Mouse (Mus musculus) stomach, embryonic 14.5 days (tissue): ENCODE data around the gene Ndrg2. TPM values are rescaled to one million over a fixed set of nuclear protein-coding genes. Genes with fewer than 3 reads are reported as not detected.
"Not testable (repeated sequence)": the region's sequence is repeated elsewhere in the genome, so short reads cannot be mapped to it uniquely, and the experiment has no call there.

Experiments
- ATAC-seq: fragments of 200-750 bp; cut with Nextera tagmentation; 2 replicates; pipeline ENCODE4 v1.8.0; 2017; ENCODE audit warnings: low read depth, moderate TSS enrichment; ENCODE audit not compliant: insufficient number of reproducible peaks, insufficient read depth, low FRiP score
- H3K27ac ChIP-seq: fragments of 300-500 bp; sonication (generic); 2 replicates; pipeline ENCODE4 v1.5.1; 2014; ENCODE audit warnings: mild to moderate bottlenecking, low read length, moderate library complexity, mixed read lengths
- H3K27me3 ChIP-seq: fragments of 300-500 bp; sonication (generic); 2 replicates; pipeline ENCODE4 v1.6.1; 2014; ENCODE audit warnings: low read length, control low read depth, mixed read lengths; ENCODE audit not compliant: control insufficient read depth, insufficient read depth
- H3K36me3 ChIP-seq: fragments of 300-500 bp; sonication (generic); 2 replicates; pipeline ENCODE4 v1.6.1; 2014; ENCODE audit warnings: mild to moderate bottlenecking, control low read depth, low read length, moderate library complexity, mixed read lengths; ENCODE audit not compliant: control insufficient read depth, insufficient read depth
- H3K4me1 ChIP-seq: fragments of 300-500 bp; sonication (generic); 2 replicates; pipeline ENCODE4 v1.6.1; 2014; ENCODE audit warnings: low read length, control low read depth, mixed read lengths; ENCODE audit not compliant: control insufficient read depth, insufficient read depth
- H3K4me2 ChIP-seq: fragments of 300-500 bp; sonication (generic); replicated peaks from 2 replicates; pipeline ENCODE4 v1.6.1; 2014; ENCODE audit warnings: low read depth, low read length, control low read depth
- H3K4me3 ChIP-seq: fragments of 300-500 bp; sonication (generic); 2 replicates; pipeline ENCODE4 v1.5.1; 2014; ENCODE audit warnings: low read depth, low read length, control low read depth
- H3K9ac ChIP-seq: fragments of 300-500 bp; sonication (generic); replicated peaks from 2 replicates; pipeline ENCODE4 v1.6.1; 2014; ENCODE audit warnings: low read depth, mild to moderate bottlenecking, control low read depth, low read length, moderate library complexity, mixed read lengths
- H3K9me3 ChIP-seq: fragments of 300-500 bp; sonication (generic); 2 replicates; pipeline ENCODE4 v1.6.1; 2016; ENCODE audit warnings: low read depth, low read length, control low read depth; ENCODE audit not compliant: control insufficient read depth
- WGBS: fragments of 180-500 bp; shearing (Covaris S2); extraction: QIAGEN DNeasy Blood & Tissue Kit; methylation state at CpG from one replicate; pipeline ENCODE4 v1.1.7; 2014; 5-methylcytosine and 5-hydroxymethylcytosine counted together
- polyA plus RNA-seq: library from polyadenylated mRNA; unstranded; fragments of >200 nt; fragmentation: Nextera tagmentation; extraction: Ambion mirVana; gene quantifications from 2 replicates; pipeline ENCODE4 v1.2.1, GENCODE M21; 2014

Ndrg2 gene
- polyA plus RNA-seq, 1 experiment from 2014 or later, result 54.6 TPM

DNA sequence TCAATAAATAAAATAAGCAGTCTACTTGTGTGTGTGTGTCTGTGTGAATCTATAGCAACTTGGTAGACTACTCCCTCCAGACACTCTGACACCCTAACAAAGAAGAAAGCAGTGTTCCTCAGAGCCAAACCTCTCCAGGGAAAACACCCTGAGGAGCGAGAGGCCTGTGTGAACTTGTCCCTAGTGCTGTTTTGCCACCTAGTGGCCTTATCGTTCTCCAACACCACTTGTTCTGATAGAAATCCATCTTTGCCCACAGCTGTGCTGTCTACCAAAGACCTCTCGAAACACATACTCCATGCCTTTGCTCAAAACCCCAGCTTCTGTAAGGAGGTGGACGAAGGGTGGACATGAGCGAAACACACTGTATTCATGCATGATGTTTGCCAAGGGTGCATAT lies 16.9 kb upstream of the Ndrg2 start:
- Histone ChIP-seq H3K4me2 (no peak overlapping the region), H3K36me3 (no peaks in the 10 kb centered on the region), H3K9ac (0 out of 2 replicates have a peak overlapping the region, but pooled peaks have one; percentile 7), H3K27me3 (no peaks in the 10 kb centered on the region), H3K27ac (0 out of 2 replicates have a peak overlapping the region, but pooled peaks have one; percentile 61), H3K4me1 (peaks cover 15% of the 10 kb centered on the region; the same call in 1 of the 2 replicates), H3K9me3 (no peaks in the 10 kb centered on the region), H3K4me3 (no peak overlapping the region)
- peak; percentile 81; the same call in 1 of the 2 replicates for ATAC-seq
- 29% methylated on average over 5 of the region's 5 CpGs for WGBS

DNA sequence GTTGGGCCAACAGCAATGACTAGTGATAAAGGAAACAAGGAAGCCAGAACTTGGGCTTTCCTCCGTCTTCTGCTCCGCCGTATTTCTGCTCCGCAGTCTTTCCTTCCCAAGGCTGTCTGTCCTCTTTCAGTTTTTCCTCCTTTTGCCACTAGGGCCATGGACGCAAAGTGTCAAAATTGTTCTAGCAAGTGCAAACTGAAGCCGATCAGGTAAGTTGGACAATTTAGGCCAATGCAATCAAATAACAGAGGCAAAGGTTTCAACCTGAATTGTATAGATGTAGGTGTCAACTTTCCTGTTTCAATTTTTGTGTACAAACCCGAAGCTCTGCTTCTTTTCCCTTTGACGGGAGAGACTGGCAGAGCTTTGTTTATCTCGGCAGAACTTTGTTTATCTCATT lies 16.0 kb upstream of the Ndrg2 start:
- no peak overlapping the region for H3K9ac ChIP-seq
- H3K4me2 ChIP-seq, result no peak overlapping the region
- no peak overlapping the region for H3K4me3 ChIP-seq
- no peaks in the 10 kb centered on the region for H3K27me3 ChIP-seq
- peak overlapping the region; percentile 61 for H3K27ac ChIP-seq
- 44% methylated on average over 9 of the region's 9 CpGs for WGBS
- H3K9me3 ChIP-seq, result no peaks in the 10 kb centered on the region
- no peaks in the 10 kb centered on the region for H3K36me3 ChIP-seq
- peaks cover 15% of the 10 kb centered on the region; the same call in 1 of the 2 replicates for H3K4me1 ChIP-seq
- ATAC-seq, result no peak

DNA sequence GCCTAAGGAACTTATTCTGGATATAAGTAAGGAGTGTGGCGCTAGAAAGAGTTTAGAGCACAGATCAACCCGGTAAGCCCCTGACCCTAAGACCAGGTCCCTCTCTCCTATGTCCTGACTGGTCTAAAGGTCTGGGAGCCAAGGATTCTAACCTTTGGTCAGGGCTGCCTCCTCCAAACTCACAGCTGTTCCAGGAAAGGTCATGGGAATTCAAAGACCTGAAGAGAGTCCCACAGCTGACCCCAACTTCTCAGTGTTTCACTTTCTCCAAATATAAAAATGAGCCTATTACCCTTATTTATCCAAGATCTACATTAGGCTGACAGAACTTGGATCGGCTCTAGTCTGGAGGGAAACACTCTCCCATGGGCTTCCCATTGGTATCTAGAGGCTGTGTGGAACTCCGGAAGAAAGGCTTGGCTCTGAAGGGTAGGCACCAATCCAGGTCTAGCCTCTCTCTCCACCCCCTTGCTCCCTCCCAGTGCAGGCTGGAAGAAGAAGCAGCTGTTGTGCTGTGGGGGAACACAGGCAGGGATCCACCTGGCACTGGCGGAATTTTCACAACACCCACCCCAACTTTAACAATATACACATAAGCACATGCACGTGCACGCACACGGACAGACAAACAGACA lies 15.5 kb upstream of the Ndrg2 start:
- WGBS, result 53% methylated on average over 8 of the region's 8 CpGs
- peaks cover 15% of the 10 kb centered on the region; the same call in 1 of the 2 replicates for H3K4me1 ChIP-seq
- H3K4me2 ChIP-seq, result no peak overlapping the region
- H3K9me3 ChIP-seq, result no peaks in the 10 kb centered on the region
- no peak overlapping the region for H3K9ac ChIP-seq
- H3K27me3 ChIP-seq, result no peaks in the 10 kb centered on the region
- no peak overlapping the region for H3K4me3 ChIP-seq
- H3K27ac ChIP-seq, result peak overlapping the region; percentile 61
- ATAC-seq, result 0 out of 2 replicates have a peak, but pooled peaks have one; percentile 23
- no peaks in the 10 kb centered on the region for H3K36me3 ChIP-seq

- H3K9ac ChIP-seq, H3K27ac ChIP-seq, H3K36me3 ChIP-seq, H3K4me3 ChIP-seq, ATAC-seq, H3K9me3 ChIP-seq, H3K27me3 ChIP-seq, H3K4me2 ChIP-seq: not testable (repeated sequence)
- 95% methylated on average over 11 of the region's 11 CpGs for WGBS
- peaks cover 19% of the 10 kb centered on the region for H3K4me1 ChIP-seq
Observed at GRCm38 (mm10) chr14:51926930-51927329, 13.0 kb upstream of the Ndrg2 start.

- Histone ChIP-seq H3K4me3 (no peak overlapping the region), H3K27me3 (no peaks in the 10 kb centered on the region), H3K4me1 (peaks cover 11% of the 10 kb centered on the region), H3K27ac (no peak overlapping the region), H3K9me3 (no peaks in the 10 kb centered on the region), H3K36me3 (no peaks in the 10 kb centered on the region), H3K4me2 (no peak overlapping the region), H3K9ac (no peak overlapping the region)
- ATAC-seq, result no peak
- 78% methylated on average over 4 of the region's 4 CpGs for WGBS
Observed at GRCm38 (mm10) chr14:51923492-51923891, 9.5 kb upstream of the Ndrg2 start.

GRCm38 (mm10) chr14:51922910-51923309 lies 9.0 kb upstream of the Ndrg2 start:
- no peak overlapping the region for H3K4me2 ChIP-seq
- no peaks in the 10 kb centered on the region for H3K36me3 ChIP-seq
- no peak overlapping the region for H3K27ac ChIP-seq
- no peaks in the 10 kb centered on the region for H3K9me3 ChIP-seq
- peaks cover 11% of the 10 kb centered on the region for H3K4me1 ChIP-seq
- no peak for ATAC-seq
- 90% methylated on average over 2 of the region's 2 CpGs for WGBS
- no peaks in the 10 kb centered on the region for H3K27me3 ChIP-seq
- no peak overlapping the region for H3K9ac ChIP-seq
- H3K4me3 ChIP-seq, result no peak overlapping the region

DNA sequence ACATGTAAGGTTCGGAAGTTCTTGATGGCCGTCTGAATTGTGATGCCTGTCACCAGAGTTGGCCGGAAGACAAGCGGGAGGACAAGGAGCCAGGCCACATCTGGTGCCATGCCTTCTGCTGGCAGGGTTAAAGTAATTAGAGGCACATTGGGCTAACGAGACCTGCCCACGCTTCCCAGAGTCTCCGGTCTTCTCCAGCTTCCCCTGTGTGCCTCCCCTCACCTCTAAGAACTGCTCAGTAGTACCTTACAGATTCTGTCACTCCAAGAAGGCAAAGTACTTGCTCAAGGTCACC lies 8.6 kb upstream of the Ndrg2 start, which contains the start of gene Rnase13:
TSS of gene Rnase13 (minus strand) at position 203 of the 295 bp plus-strand sequence.
- 88% methylated on average over 7 of the region's 7 CpGs for WGBS
- ATAC-seq, result no peak

DNA sequence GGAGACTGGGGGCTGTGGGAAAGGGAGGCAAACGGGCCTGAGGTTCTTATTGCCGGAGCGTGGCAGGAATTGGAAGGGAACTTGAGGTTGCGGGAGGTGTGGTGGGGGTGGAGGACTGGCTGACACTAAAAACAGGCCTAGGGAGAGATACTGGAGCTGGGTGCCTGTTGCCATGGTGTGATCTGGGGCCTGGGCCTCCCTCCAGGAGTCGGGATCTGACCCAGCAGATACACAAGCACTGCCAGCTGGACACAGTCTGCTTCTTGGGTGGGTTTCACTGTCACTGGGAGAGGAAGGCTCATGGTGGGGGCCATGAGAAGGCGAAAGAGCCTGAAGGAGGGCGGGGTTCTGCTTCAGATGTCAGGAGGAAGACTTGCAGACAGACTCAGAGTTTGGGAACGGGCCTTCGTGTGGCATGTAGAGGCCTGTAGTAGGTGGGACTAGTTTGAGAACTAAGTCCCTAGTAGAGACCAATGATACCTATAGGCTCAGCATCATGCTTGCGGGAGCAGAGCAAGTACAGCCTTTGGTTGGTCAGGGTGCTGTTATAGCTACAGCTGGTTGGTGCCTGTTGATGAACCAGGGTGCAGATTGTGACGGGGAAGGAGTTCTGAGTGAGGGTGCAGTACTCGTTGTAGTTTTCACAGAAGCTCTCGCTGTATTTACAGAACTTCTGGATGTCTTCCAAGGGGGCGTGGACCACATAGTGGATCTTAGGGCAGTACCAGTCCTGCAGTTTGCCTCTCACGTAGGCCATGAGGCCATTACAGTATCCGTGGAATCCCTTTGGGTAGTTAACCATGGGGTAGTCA lies 8.0 kb upstream of the Ndrg2 start:
- ATAC-seq, result peak; percentile 77; the same call in 1 of the 2 replicates
- Histone ChIP-seq H3K4me2 (no peak overlapping the region), H3K4me1 (peaks cover 11% of the 10 kb centered on the region), H3K9me3 (no peaks in the 10 kb centered on the region), H3K27ac (peak overlapping the region; percentile 79; the same call in 1 of the 2 replicates), H3K4me3 (no peak overlapping the region), H3K27me3 (no peaks in the 10 kb centered on the region), H3K36me3 (no peaks in the 10 kb centered on the region), H3K9ac (no peak overlapping the region)
- 58% methylated on average over 16 of the region's 16 CpGs for WGBS

More for the DNA sequence above, 8.6 kb upstream of the Ndrg2 start, which contains the start of gene Rnase13:
- no peak within 1 kb of the TSS for H3K4me2 ChIP-seq
- H3K36me3 ChIP-seq, result no peaks in the 10 kb centered on the region
- no peak within 1 kb of the TSS for H3K9ac ChIP-seq
- H3K27ac ChIP-seq, result peak within 1 kb of the TSS; percentile 79; the same call in 1 of the 2 replicates
- peaks cover 11% of the 10 kb centered on the region for H3K4me1 ChIP-seq
- H3K4me3 ChIP-seq, result no peak within 1 kb of the TSS
- H3K27me3 ChIP-seq, result no peaks in the 10 kb centered on the region
- H3K9me3 ChIP-seq, result no peaks in the 10 kb centered on the region
